Mouse (Mus musculus): ENCODE results near the gene Cycs. TPM values are rescaled to one million over a fixed set of nuclear protein-coding genes. Genes with fewer than 3 reads are reported as not detected.
"Not testable (repeated sequence)": the region's sequence is repeated elsewhere in the genome, so short reads cannot be mapped to it uniquely, and the experiment has no call there.

The Cycs gene
- polyA plus RNA-seq, 1 experiment from 2014 or later = 83.7 TPM

DNA sequence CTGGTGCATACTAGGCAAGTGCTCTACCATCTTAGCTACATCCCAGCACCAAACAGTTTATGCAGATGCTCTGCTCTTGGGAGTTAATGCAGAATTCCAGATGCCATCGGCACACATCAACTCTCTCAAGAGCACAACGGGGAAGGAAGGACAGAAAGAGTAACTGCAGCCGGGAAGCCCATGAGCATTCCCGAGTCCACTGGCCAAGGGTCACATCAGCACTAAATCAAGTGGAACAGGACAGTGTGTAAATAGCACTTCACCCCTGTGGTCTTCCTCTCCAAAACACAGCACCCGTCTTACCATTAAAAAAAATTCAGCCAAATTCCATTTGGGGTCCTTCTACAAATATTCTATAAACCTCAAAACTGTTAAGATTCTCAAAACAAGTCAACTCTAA, 20.0 kb upstream of the Cycs start:
- Histone ChIP-seq H3K4me2 (replicated peaks) (no peak overlapping the region), H3K4me1 (replicated peaks; ENCODE audit: control insufficient read depth, insufficient read depth, low read length) (no peaks in the 10 kb centered on the region), H3K27ac (no peak overlapping the region), H3K9me3 (ENCODE audit: control insufficient read depth, low read length) (no peaks in the 10 kb centered on the region), H3K27me3 (ENCODE audit: control insufficient read depth, insufficient read depth, low read length) (no peaks in the 10 kb centered on the region), H3K36me3 (replicated peaks; ENCODE audit: control insufficient read depth, insufficient read depth) (0 out of 2 replicates have a peak, but pooled peaks cover 4% of the 10 kb centered on the region), H3K4me3 (replicated peaks; ENCODE audit: low read length) (no peak overlapping the region), H3K9ac (no peak overlapping the region)
- no peak for DNase-seq (ENCODE audit: low spot score)
- ATAC-seq (ENCODE audit: low FRiP score) = no peak
- WGBS = 85% methylated on average over 5 of the region's 5 CpGs

DNA sequence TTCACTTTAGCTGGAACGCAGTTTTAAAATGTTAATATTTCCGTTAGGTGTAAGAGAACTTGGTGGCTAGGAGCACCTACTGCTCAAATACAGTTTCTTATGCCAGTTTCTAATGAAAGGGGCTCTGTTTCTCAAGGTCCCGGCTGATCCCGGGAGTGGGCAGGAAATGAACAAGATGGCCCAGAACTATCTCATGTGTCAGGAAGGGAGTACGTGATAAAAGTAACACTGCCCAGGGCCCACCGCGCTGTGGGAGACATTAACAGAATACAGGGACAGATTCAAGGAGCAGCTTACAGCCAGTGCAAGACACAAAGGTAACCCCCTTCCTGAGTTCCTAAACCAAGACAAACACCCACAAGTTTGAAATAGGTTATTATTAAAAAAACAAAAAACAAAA, 19.4 kb upstream of the Cycs start:
- Histone ChIP-seq H3K9me3 (ENCODE audit: control insufficient read depth, low read length) (no peaks in the 10 kb centered on the region), H3K4me2 (replicated peaks) (no peak overlapping the region), H3K27ac (no peak overlapping the region), H3K4me3 (replicated peaks; ENCODE audit: low read length) (no peak overlapping the region), H3K9ac (no peak overlapping the region), H3K27me3 (ENCODE audit: control insufficient read depth, insufficient read depth, low read length) (no peaks in the 10 kb centered on the region), H3K4me1 (replicated peaks; ENCODE audit: control insufficient read depth, insufficient read depth, low read length) (no peaks in the 10 kb centered on the region), H3K36me3 (replicated peaks; ENCODE audit: control insufficient read depth, insufficient read depth) (peaks cover 4% of the 10 kb centered on the region; the same call in 1 of the 2 replicates)
- WGBS = 88% methylated on average over 7 of the region's 7 CpGs
- DNase-seq (ENCODE audit: low spot score) = no peak
- no peak for ATAC-seq (ENCODE audit: low FRiP score)

DNA sequence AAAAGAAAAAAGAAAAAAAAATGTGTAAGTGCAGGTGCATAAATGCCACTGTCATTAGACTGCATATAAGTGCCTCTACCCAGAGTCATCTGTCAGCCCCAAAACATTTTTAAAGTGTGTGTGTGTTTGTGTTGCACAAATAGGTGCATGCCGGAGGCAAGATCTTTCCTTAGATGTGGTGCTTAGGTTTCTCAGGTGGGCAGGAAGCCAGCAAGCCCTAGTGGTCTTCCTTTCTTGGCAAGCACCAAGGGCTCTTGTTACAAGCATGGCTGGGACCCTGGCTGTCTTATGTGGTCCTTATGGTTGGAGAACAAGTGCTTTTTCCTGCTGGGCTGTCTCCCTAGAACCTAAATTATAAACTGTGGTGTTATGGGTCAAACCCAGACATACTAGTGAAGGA, 5.3 kb upstream of the Cycs start:
- Histone ChIP-seq H3K27ac (no peak overlapping the region), H3K4me2 (replicated peaks) (no peak overlapping the region), H3K4me3 (replicated peaks; ENCODE audit: low read length) (no peak overlapping the region), H3K9ac (no peak overlapping the region), H3K4me1 (replicated peaks; ENCODE audit: control insufficient read depth, insufficient read depth, low read length) (peaks cover 8% of the 10 kb centered on the region), H3K36me3 (replicated peaks; ENCODE audit: control insufficient read depth, insufficient read depth) (no peaks in the 10 kb centered on the region), H3K9me3 (ENCODE audit: control insufficient read depth, low read length) (no peaks in the 10 kb centered on the region), H3K27me3 (ENCODE audit: control insufficient read depth, insufficient read depth, low read length) (no peaks in the 10 kb centered on the region)
- DNase-seq (ENCODE audit: low spot score) (no peak), ATAC-seq (ENCODE audit: low FRiP score) (no peak)
- 97% methylated on average over 1 of the region's 1 CpGs for WGBS

- no peaks in the 10 kb centered on the region for H3K27me3 ChIP-seq (ENCODE audit: control insufficient read depth, insufficient read depth, low read length)
- H3K9ac ChIP-seq = peak overlapping the region; percentile 86
- peaks cover 15% of the 10 kb centered on the region for H3K4me1 ChIP-seq (replicated peaks; ENCODE audit: control insufficient read depth, insufficient read depth, low read length)
- peak overlapping the region; percentile 73 for H3K27ac ChIP-seq
- no peaks in the 10 kb centered on the region for H3K9me3 ChIP-seq (ENCODE audit: control insufficient read depth, low read length)
- 16% methylated on average over 6 of the region's 6 CpGs for WGBS
- H3K4me3 ChIP-seq (replicated peaks; ENCODE audit: low read length) = peak overlapping the region; percentile 56
- DNase-seq (ENCODE audit: low spot score) = peak; percentile 64
- H3K4me2 ChIP-seq (replicated peaks) = peak overlapping the region; percentile 61
- no peak for ATAC-seq (ENCODE audit: low FRiP score)
- peaks cover 18% of the 10 kb centered on the region for H3K36me3 ChIP-seq (replicated peaks; ENCODE audit: control insufficient read depth, insufficient read depth)
These were observed 588 bp upstream of the Cycs start for GRCm38 (mm10) chr6:50566997-50567255.

DNA sequence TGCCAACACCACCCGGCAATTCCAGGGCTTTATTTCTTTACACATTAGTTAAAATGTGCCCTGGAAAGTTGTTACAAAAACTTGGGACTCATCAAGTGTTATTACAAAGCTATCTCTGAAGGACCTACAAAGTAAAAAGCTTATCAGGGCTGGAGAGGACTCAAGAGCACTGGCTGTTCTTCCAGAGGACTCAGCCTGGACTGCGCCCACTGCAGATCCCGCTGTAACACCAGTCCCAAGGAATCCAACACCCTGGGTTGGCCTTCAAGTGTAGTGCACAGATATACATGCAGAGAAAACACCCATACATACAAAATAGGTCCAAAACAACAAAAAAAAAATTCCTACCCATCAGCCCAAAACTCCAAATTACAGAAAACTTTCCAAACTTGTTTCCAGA, 2.7 kb downstream of the Cycs start:
- over 99% methylated on average over 3 of the region's 3 CpGs for WGBS
- Histone ChIP-seq H3K4me2 (replicated peaks) (no peak overlapping the region), H3K9me3 (ENCODE audit: control insufficient read depth, low read length) (no peaks in the 10 kb centered on the region), H3K4me1 (replicated peaks; ENCODE audit: control insufficient read depth, insufficient read depth, low read length) (peaks cover 15% of the 10 kb centered on the region), H3K9ac (no peak overlapping the region), H3K27ac (no peak overlapping the region), H3K27me3 (ENCODE audit: control insufficient read depth, insufficient read depth, low read length) (no peaks in the 10 kb centered on the region), H3K4me3 (replicated peaks; ENCODE audit: low read length) (no peak overlapping the region), H3K36me3 (replicated peaks; ENCODE audit: control insufficient read depth, insufficient read depth) (peaks cover 18% of the 10 kb centered on the region)
- no peak for DNase-seq (ENCODE audit: low spot score)
- ATAC-seq (ENCODE audit: low FRiP score) = no peak

DNA sequence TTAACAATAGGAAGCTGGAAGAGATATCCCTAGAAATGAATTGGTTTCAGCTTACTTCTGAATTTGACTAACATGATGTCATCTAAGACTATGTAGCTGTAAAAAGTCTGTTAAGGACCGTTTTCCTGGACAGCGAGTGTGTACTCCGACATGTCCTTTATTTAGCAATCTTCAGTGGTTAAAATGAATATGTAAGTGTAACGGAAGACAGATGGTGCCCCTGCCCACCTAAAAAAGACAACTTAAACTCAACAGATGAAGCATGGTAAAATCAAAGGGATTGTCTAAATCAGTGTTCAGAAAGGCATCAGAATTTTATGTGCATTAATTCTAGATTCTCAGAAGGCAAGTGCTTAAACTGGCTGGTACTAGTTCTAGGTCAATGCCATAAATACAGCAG, 3.9 kb downstream of the Cycs start:
- Histone ChIP-seq H3K9ac (no peak overlapping the region), H3K36me3 (replicated peaks; ENCODE audit: control insufficient read depth, insufficient read depth) (peaks cover 18% of the 10 kb centered on the region), H3K9me3 (ENCODE audit: control insufficient read depth, low read length) (no peaks in the 10 kb centered on the region), H3K27me3 (ENCODE audit: control insufficient read depth, insufficient read depth, low read length) (no peaks in the 10 kb centered on the region), H3K4me2 (replicated peaks) (no peak overlapping the region), H3K4me3 (replicated peaks; ENCODE audit: low read length) (no peak overlapping the region), H3K27ac (no peak overlapping the region), H3K4me1 (replicated peaks; ENCODE audit: control insufficient read depth, insufficient read depth, low read length) (peaks cover 12% of the 10 kb centered on the region)
- 93% methylated on average over 4 of the region's 4 CpGs for WGBS
- DNase-seq (ENCODE audit: low spot score) (no peak), ATAC-seq (ENCODE audit: low FRiP score) (no peak)

DNA sequence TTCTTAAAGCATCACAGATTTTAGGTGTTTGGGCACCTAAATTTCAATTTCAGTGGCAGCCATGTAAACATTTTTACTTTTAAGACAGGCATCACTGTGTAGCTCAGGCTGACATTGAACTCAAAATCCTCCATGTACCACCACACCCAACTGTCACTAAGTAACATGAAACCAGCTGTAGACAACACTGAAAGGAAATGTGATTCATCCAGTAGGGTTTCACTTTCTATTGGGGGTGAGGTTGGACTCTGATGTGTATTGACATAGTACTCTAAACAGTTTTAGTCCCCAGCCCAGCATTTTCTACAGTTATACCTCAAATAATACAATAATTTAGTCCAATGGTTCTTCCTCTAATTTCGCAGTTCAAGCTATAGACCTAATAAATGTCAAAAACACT, 5.6 kb downstream of the Cycs start:
- ATAC-seq (ENCODE audit: low FRiP score) = no peak
- H3K4me2 ChIP-seq (replicated peaks) = no peak overlapping the region
- no peak for DNase-seq (ENCODE audit: low spot score)
- peaks cover 6% of the 10 kb centered on the region; the same call in 1 of the 2 replicates for H3K4me1 ChIP-seq (replicated peaks; ENCODE audit: control insufficient read depth, insufficient read depth, low read length)
- H3K36me3 ChIP-seq (replicated peaks; ENCODE audit: control insufficient read depth, insufficient read depth) = peaks cover 18% of the 10 kb centered on the region
- no peak overlapping the region for H3K27ac ChIP-seq
- no peaks in the 10 kb centered on the region for H3K27me3 ChIP-seq (ENCODE audit: control insufficient read depth, insufficient read depth, low read length)
- H3K4me3 ChIP-seq (replicated peaks; ENCODE audit: low read length) = no peak overlapping the region
- no peaks in the 10 kb centered on the region for H3K9me3 ChIP-seq (ENCODE audit: control insufficient read depth, low read length)
- 83% methylated on average over 1 of the region's 1 CpGs for WGBS
- no peak overlapping the region for H3K9ac ChIP-seq

- H3K4me1 ChIP-seq (replicated peaks; ENCODE audit: control insufficient read depth, insufficient read depth, low read length) = no peaks in the 10 kb centered on the region
- H3K4me3 ChIP-seq (replicated peaks; ENCODE audit: low read length) = no peak overlapping the region
- 85% methylated on average over 4 of the region's 4 CpGs for WGBS
- no peaks in the 10 kb centered on the region for H3K27me3 ChIP-seq (ENCODE audit: control insufficient read depth, insufficient read depth, low read length)
- no peak overlapping the region for H3K27ac ChIP-seq
- H3K9me3 ChIP-seq (ENCODE audit: control insufficient read depth, low read length) = no peaks in the 10 kb centered on the region
- peaks cover 13% of the 10 kb centered on the region for H3K36me3 ChIP-seq (replicated peaks; ENCODE audit: control insufficient read depth, insufficient read depth)
- no peak overlapping the region for H3K4me2 ChIP-seq (replicated peaks)
- DNase-seq (ENCODE audit: low spot score) (no peak), ATAC-seq (ENCODE audit: low FRiP score) (no peak)
- H3K9ac ChIP-seq = no peak overlapping the region
These were observed 7.5 kb downstream of the Cycs start for GRCm38 (mm10) chr6:50558877-50559276.

DNA sequence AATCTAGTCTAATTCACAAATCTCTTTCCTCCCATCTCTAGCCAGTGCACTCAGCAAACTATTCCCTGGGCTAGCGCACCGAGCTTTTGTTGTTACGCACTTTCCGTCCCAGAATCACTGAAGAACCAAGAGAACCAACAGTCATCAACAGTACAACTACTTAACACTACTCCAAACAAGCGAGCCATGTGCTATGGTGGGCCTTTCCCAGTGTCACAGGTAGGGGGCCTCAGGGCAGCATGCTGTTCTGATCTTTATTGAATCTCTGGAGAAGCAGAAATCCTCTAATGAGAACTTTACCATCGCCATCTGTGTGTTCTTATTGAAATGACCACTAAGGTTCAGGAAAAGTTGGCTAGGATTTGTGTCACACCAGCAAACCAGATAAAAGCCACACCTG, 8.8 kb downstream of the Cycs start:
- no peak overlapping the region for H3K27ac ChIP-seq
- 88% methylated on average over 6 of the region's 6 CpGs for WGBS
- H3K27me3 ChIP-seq (ENCODE audit: control insufficient read depth, insufficient read depth, low read length) = no peaks in the 10 kb centered on the region
- ATAC-seq (ENCODE audit: low FRiP score) = no peak
- peaks cover 2% of the 10 kb centered on the region for H3K36me3 ChIP-seq (replicated peaks; ENCODE audit: control insufficient read depth, insufficient read depth)
- H3K4me2 ChIP-seq (replicated peaks) = no peak overlapping the region
- no peak overlapping the region for H3K4me3 ChIP-seq (replicated peaks; ENCODE audit: low read length)
- no peak overlapping the region for H3K9ac ChIP-seq
- H3K9me3 ChIP-seq (ENCODE audit: control insufficient read depth, low read length) = no peaks in the 10 kb centered on the region
- no peak for DNase-seq (ENCODE audit: low spot score)
- no peaks in the 10 kb centered on the region for H3K4me1 ChIP-seq (replicated peaks; ENCODE audit: control insufficient read depth, insufficient read depth, low read length)

- H3K9ac ChIP-seq; H3K27me3 ChIP-seq (ENCODE audit: control insufficient read depth, insufficient read depth, low read length); H3K9me3 ChIP-seq (ENCODE audit: control insufficient read depth, low read length); ATAC-seq (ENCODE audit: low FRiP score); DNase-seq (ENCODE audit: low spot score); H3K4me3 ChIP-seq (replicated peaks; ENCODE audit: low read length); H3K4me2 ChIP-seq (replicated peaks); H3K36me3 ChIP-seq (replicated peaks; ENCODE audit: control insufficient read depth, insufficient read depth); H3K27ac ChIP-seq; H3K4me1 ChIP-seq (replicated peaks; ENCODE audit: control insufficient read depth, insufficient read depth, low read length): not testable (repeated sequence)
- 95% methylated on average over 2 of the region's 2 CpGs for WGBS
These were observed 12.1 kb downstream of the Cycs start for GRCm38 (mm10) chr6:50554223-50554622.

Measured in hindbrain, embryonic 14.5 days (tissue).